Mouse (Mus musculus) limb, embryonic 15.5 days (tissue): ENCODE measurements at regions not wholly inside any gene's neighbourhood (a gene's known extent, or its start where the extent isn't known, plus 50 kb on each side); places are given as distances from the start of the nearest gene placed in this dataset.
A peak's percentile ranks its signal among the peaks of the same experiment; 100 is the strongest.

Experiments used
- ATAC-seq: fragments of 200-750 bp; cut with Nextera tagmentation; 2 replicates; pipeline ENCODE4 v1.8.0; 2017; ENCODE audit warnings: low read depth, moderate TSS enrichment; ENCODE audit not compliant: insufficient number of reproducible peaks, low FRiP score, low TSS enrichment
- H3K27ac ChIP-seq: fragments of 300-500 bp; sonication (generic); 2 replicates; pipeline ENCODE4 v1.5.1; 2015; ENCODE audit warnings: moderate library complexity, mild to moderate bottlenecking, inconsistent platforms
- H3K27me3 ChIP-seq: fragments of 300-500 bp; sonication (generic); 2 replicates; pipeline ENCODE4 v1.6.1; 2015; ENCODE audit warnings: inconsistent platforms
- H3K36me3 ChIP-seq: fragments of 300-500 bp; sonication (generic); 2 replicates; pipeline ENCODE4 v1.6.1; 2015; ENCODE audit warnings: inconsistent platforms
- H3K4me1 ChIP-seq: fragments of 300-500 bp; sonication (generic); 2 replicates; pipeline ENCODE4 v1.6.1; 2015; ENCODE audit warnings: inconsistent platforms
- H3K4me2 ChIP-seq: fragments of 300-500 bp; sonication (generic); 2 replicates; pipeline ENCODE4 v1.6.1; 2015; ENCODE audit warnings: mild to moderate bottlenecking, inconsistent platforms
- H3K4me3 ChIP-seq: fragments of 300-500 bp; sonication (generic); 2 replicates; pipeline ENCODE4 v1.5.1; 2015; ENCODE audit warnings: mild to moderate bottlenecking, inconsistent platforms
- H3K9ac ChIP-seq: fragments of 300-500 bp; sonication (generic); 2 replicates; pipeline ENCODE4 v1.6.1; 2015; ENCODE audit warnings: inconsistent platforms
- H3K9me3 ChIP-seq: fragments of 300-500 bp; sonication (generic); 2 replicates; pipeline ENCODE4 v1.6.1; 2016; ENCODE audit warnings: inconsistent platforms
- WGBS: fragments of 180-500 bp; shearing (Covaris S2); methylation state at CpG from one replicate; pipeline ENCODE4 v1.1.7; 2015; 5-methylcytosine and 5-hydroxymethylcytosine counted together

GRCm38 (mm10) chr5:148709111-148709771 lies 156.7 kb upstream of the Ubl3 start:
- Histone ChIP-seq H3K9me3 (no peaks in the 10 kb centered on the region), H3K27ac (no peak overlapping the region), H3K9ac (no peak overlapping the region), H3K4me3 (no peak overlapping the region), H3K4me1 (peaks cover 21% of the 10 kb centered on the region), H3K4me2 (no peak overlapping the region), H3K27me3 (no peaks in the 10 kb centered on the region), H3K36me3 (no peaks in the 10 kb centered on the region)
- WGBS = 38% methylated on average over 10 of the region's 10 CpGs
- no peak for ATAC-seq

- Histone ChIP-seq H3K4me3 (no peak overlapping the region), H3K27me3 (no peaks in the 10 kb centered on the region), H3K27ac (peak overlapping the region; percentile 67), H3K9ac (no peak overlapping the region), H3K9me3 (no peaks in the 10 kb centered on the region), H3K4me2 (no peak overlapping the region), H3K4me1 (peaks cover 21% of the 10 kb centered on the region), H3K36me3 (no peaks in the 10 kb centered on the region)
- WGBS = 28% methylated on average over 11 of the region's 11 CpGs
- peak; percentile 66 for ATAC-seq
Observed at GRCm38 (mm10) chr5:148708014-148708741, 155.6 kb upstream of the Ubl3 start.

- Histone ChIP-seq H3K9ac (no peak overlapping the region), H3K4me3 (no peak overlapping the region), H3K4me2 (no peak overlapping the region), H3K27ac (0 out of 2 replicates have a peak overlapping the region, but pooled peaks have one; percentile 67), H3K36me3 (no peaks in the 10 kb centered on the region), H3K27me3 (no peaks in the 10 kb centered on the region), H3K4me1 (peaks cover 21% of the 10 kb centered on the region), H3K9me3 (no peaks in the 10 kb centered on the region)
- WGBS = 80% methylated on average over 12 of the region's 12 CpGs
- no peak for ATAC-seq
Observed at GRCm38 (mm10) chr5:148707335-148707734, 154.7 kb upstream of the Ubl3 start.

GRCm38 (mm10) chr5:148706323-148707120 lies 153.9 kb upstream of the Ubl3 start:
- Histone ChIP-seq H3K9me3 (no peaks in the 10 kb centered on the region), H3K4me3 (no peak overlapping the region), H3K36me3 (no peaks in the 10 kb centered on the region), H3K4me1 (peaks cover 23% of the 10 kb centered on the region), H3K27ac (no peak overlapping the region), H3K4me2 (no peak overlapping the region), H3K27me3 (no peaks in the 10 kb centered on the region), H3K9ac (no peak overlapping the region)
- WGBS = 73% methylated on average over 16 of the region's 16 CpGs
- ATAC-seq = no peak

- H3K4me1 ChIP-seq = peaks cover 23% of the 10 kb centered on the region
- H3K4me2 ChIP-seq = no peak overlapping the region
- H3K36me3 ChIP-seq = no peaks in the 10 kb centered on the region
- no peaks in the 10 kb centered on the region for H3K9me3 ChIP-seq
- WGBS = 60% methylated on average over 5 of the region's 5 CpGs
- no peak for ATAC-seq
- H3K9ac ChIP-seq = no peak overlapping the region
- H3K27me3 ChIP-seq = no peaks in the 10 kb centered on the region
- no peak overlapping the region for H3K27ac ChIP-seq
- no peak overlapping the region for H3K4me3 ChIP-seq
Observed at GRCm38 (mm10) chr5:148704769-148705168, 152.2 kb upstream of the Ubl3 start.

GRCm38 (mm10) chr5:148701859-148702258 lies 149.3 kb upstream of the Ubl3 start:
- no peaks in the 10 kb centered on the region for H3K27me3 ChIP-seq
- no peak overlapping the region for H3K27ac ChIP-seq
- H3K9ac ChIP-seq = no peak overlapping the region
- no peaks in the 10 kb centered on the region for H3K36me3 ChIP-seq
- 51% methylated on average over 8 of the region's 8 CpGs for WGBS
- no peaks in the 10 kb centered on the region for H3K9me3 ChIP-seq
- ATAC-seq = no peak
- H3K4me3 ChIP-seq = no peak overlapping the region
- peaks cover 15% of the 10 kb centered on the region for H3K4me1 ChIP-seq
- H3K4me2 ChIP-seq = no peak overlapping the region

- H3K4me2 ChIP-seq = no peak overlapping the region
- H3K27me3 ChIP-seq = no peaks in the 10 kb centered on the region
- no peak overlapping the region for H3K4me3 ChIP-seq
- H3K9ac ChIP-seq = no peak overlapping the region
- no peaks in the 10 kb centered on the region for H3K36me3 ChIP-seq
- H3K4me1 ChIP-seq = peaks cover 16% of the 10 kb centered on the region
- no peak overlapping the region for H3K27ac ChIP-seq
- no peak for ATAC-seq
- H3K9me3 ChIP-seq = no peaks in the 10 kb centered on the region
- 75% methylated on average over 7 of the region's 7 CpGs for WGBS
Observed at GRCm38 (mm10) chr5:148701001-148701400, 148.4 kb upstream of the Ubl3 start.

GRCm38 (mm10) chr5:148700240-148700639 lies 147.7 kb upstream of the Ubl3 start:
- H3K27me3 ChIP-seq = no peaks in the 10 kb centered on the region
- no peaks in the 10 kb centered on the region for H3K36me3 ChIP-seq
- H3K4me3 ChIP-seq = no peak overlapping the region
- H3K4me1 ChIP-seq = peaks cover 16% of the 10 kb centered on the region
- H3K9me3 ChIP-seq = no peaks in the 10 kb centered on the region
- H3K27ac ChIP-seq = no peak overlapping the region
- H3K4me2 ChIP-seq = no peak overlapping the region
- H3K9ac ChIP-seq = no peak overlapping the region
- WGBS = 63% methylated on average over 5 of the region's 5 CpGs
- no peak for ATAC-seq

- H3K4me3 ChIP-seq = no peak overlapping the region
- H3K9me3 ChIP-seq = no peaks in the 10 kb centered on the region
- peaks cover 19% of the 10 kb centered on the region for H3K4me1 ChIP-seq
- no peak overlapping the region for H3K9ac ChIP-seq
- ATAC-seq = no peak
- 58% methylated on average over 22 of the region's 22 CpGs for WGBS
- no peaks in the 10 kb centered on the region for H3K27me3 ChIP-seq
- no peak overlapping the region for H3K4me2 ChIP-seq
- H3K27ac ChIP-seq = peak overlapping the region; percentile 63
- H3K36me3 ChIP-seq = no peaks in the 10 kb centered on the region
Observed at GRCm38 (mm10) chr5:148697631-148698368, 145.2 kb upstream of the Ubl3 start.

- 46% methylated on average over 7 of the region's 7 CpGs for WGBS
- Histone ChIP-seq H3K27me3 (no peaks in the 10 kb centered on the region), H3K4me3 (no peak overlapping the region), H3K36me3 (no peaks in the 10 kb centered on the region), H3K4me2 (no peak overlapping the region), H3K27ac (no peak overlapping the region), H3K9me3 (no peaks in the 10 kb centered on the region), H3K9ac (no peak overlapping the region), H3K4me1 (peaks cover 32% of the 10 kb centered on the region)
- no peak for ATAC-seq
Observed at GRCm38 (mm10) chr5:148694352-148694751, 141.8 kb upstream of the Ubl3 start.

GRCm38 (mm10) chr5:148691486-148691885 lies 138.9 kb upstream of the Ubl3 start:
- H3K9ac ChIP-seq = no peak overlapping the region
- H3K4me2 ChIP-seq = no peak overlapping the region
- H3K27ac ChIP-seq = no peak overlapping the region
- H3K27me3 ChIP-seq = no peaks in the 10 kb centered on the region
- no peak overlapping the region for H3K4me3 ChIP-seq
- WGBS = 66% methylated on average over 7 of the region's 7 CpGs
- H3K9me3 ChIP-seq = no peaks in the 10 kb centered on the region
- peaks cover 31% of the 10 kb centered on the region for H3K4me1 ChIP-seq
- ATAC-seq = no peak
- H3K36me3 ChIP-seq = no peaks in the 10 kb centered on the region
